Mouse (Mus musculus) megakaryocyte-erythroid progenitor cell, adult 5-6 weeks (primary cell): ENCODE results near the gene St8sia1. TPM values are rescaled to one million over a fixed set of nuclear protein-coding genes. Genes with fewer than 3 reads are reported as not detected.
"Not testable (repeated sequence)": the region's sequence is repeated elsewhere in the genome, so short reads cannot be mapped to it uniquely, and the experiment has no call there.

Experiments used
- ATAC-seq: replicated peaks from 2 replicates; pipeline ENCODE4 v1.8.0; 2016; ENCODE audit warnings: mild to moderate bottlenecking, inconsistent platforms; ENCODE audit not compliant: severe bottlenecking, poor library complexity, low FRiP score, low TSS enrichment
- total RNA-seq, 2 experiments: library from RNA; stranded (forward) in 1 of 2; stranded (reverse) in 1 of 2; fragments of 200-1000, 215-1000 nt in 1 of 2; fragments of >200 nt in 1 of 2; fragmentation: Nextera tagmentation in 1 of 2; gene quantifications; 2 replicates each; pipeline ENCODE4 v1.2.3; 2014 to 2017

St8sia1 gene
- total RNA-seq (2014; fragmentation: Nextera tagmentation) = 1.1 TPM in 1 of 2 replicates, not detected in the other
- total RNA-seq (2017) = not detected in 2 replicates

GRCm38 (mm10) chr6:142964076-142964530 lies at the start of gene St8sia1:
Gene St8sia1, minus strand, starts transcription at chr6:142964452.
- ATAC-seq = no peak

GRCm38 (mm10) chr6:143012513-143013215 lies 48.4 kb upstream of the St8sia1 start:
- ATAC-seq = no peak

GRCm38 (mm10) chr6:143008865-143009264 lies 44.6 kb upstream of the St8sia1 start:
- ATAC-seq = no peak

GRCm38 (mm10) chr6:143005209-143005608 lies 41.0 kb upstream of the St8sia1 start:
- peak; percentile 40; the same call in 1 of the 2 replicates for ATAC-seq

GRCm38 (mm10) chr6:143004801-143005200 lies 40.5 kb upstream of the St8sia1 start:
- ATAC-seq = 0 out of 2 replicates have a peak, but pooled peaks have one; percentile 27

- no peak for ATAC-seq
Observed at GRCm38 (mm10) chr6:142998221-142998999, 34.2 kb upstream of the St8sia1 start.

- no peak for ATAC-seq
Observed at GRCm38 (mm10) chr6:142996887-142997286, 32.6 kb upstream of the St8sia1 start.

GRCm38 (mm10) chr6:142995567-142995966 lies 31.3 kb upstream of the St8sia1 start:
- 0 out of 2 replicates have a peak, but pooled peaks have one; percentile 18 for ATAC-seq

GRCm38 (mm10) chr6:142994821-142995220 lies 30.6 kb upstream of the St8sia1 start:
- no peak for ATAC-seq

- ATAC-seq = peak; percentile 70
Observed at GRCm38 (mm10) chr6:142993705-142994698, 29.8 kb upstream of the St8sia1 start.

GRCm38 (mm10) chr6:142992971-142993370 lies 28.7 kb upstream of the St8sia1 start:
- no peak for ATAC-seq

- no peak for ATAC-seq
Observed at GRCm38 (mm10) chr6:142992099-142992498, 27.8 kb upstream of the St8sia1 start.

- ATAC-seq = no peak
Observed at GRCm38 (mm10) chr6:142991391-142992059, 27.3 kb upstream of the St8sia1 start.

GRCm38 (mm10) chr6:142990516-142990915 lies 26.3 kb upstream of the St8sia1 start:
- ATAC-seq = no peak

GRCm38 (mm10) chr6:142989495-142989894 lies 25.2 kb upstream of the St8sia1 start:
- peak; percentile 48; the same call in 1 of the 2 replicates for ATAC-seq

GRCm38 (mm10) chr6:142988753-142989152 lies 24.5 kb upstream of the St8sia1 start:
- ATAC-seq = peak; percentile 80

GRCm38 (mm10) chr6:142988231-142988630 lies 24.0 kb upstream of the St8sia1 start:
- no peak for ATAC-seq

- ATAC-seq = no peak
Observed at GRCm38 (mm10) chr6:142987616-142988015, 23.4 kb upstream of the St8sia1 start.

GRCm38 (mm10) chr6:142986706-142987105 lies 22.5 kb upstream of the St8sia1 start:
- ATAC-seq = not testable (repeated sequence)
